8 mouse cellular contexts compared by ENCODE assay signal in the genomic region with DNA sequence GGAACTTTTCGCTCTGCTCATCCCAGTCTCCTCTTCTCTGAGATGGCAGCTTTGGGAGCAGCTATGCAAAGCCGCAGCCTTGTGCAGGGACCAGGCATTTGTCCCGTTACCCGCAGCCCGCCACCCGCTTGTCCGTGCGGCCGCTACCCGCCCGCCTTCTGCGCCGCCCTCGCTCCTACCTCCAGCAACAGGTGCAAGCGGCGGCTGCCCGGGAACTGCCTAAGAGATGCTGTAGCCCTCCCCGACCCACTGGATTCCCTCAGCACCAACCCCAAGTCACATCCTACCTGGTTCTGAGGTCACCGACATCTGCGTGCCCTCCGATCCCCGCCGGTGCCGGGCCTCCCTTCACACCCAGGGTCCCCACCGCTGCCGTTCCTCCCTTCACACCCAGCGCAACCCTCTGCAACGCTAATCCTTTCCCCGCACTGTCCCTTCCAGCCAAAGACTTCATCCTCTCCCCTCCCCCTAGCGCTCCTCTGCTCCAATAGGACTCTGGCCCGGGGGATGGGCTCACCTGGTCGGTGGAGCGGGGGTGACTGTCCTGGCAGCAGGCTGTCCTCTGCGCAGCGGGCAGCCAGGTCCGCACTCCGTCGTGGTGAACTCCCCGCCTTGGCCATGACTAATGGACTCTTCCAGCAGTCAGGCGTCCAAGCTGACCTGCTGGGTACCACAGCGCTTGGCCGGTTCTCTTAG. TPM values are rescaled to one million over a fixed set of nuclear protein-coding genes. Genes with fewer than 3 reads are reported as not detected.
A peak's percentile ranks its signal among the peaks of the same experiment; 100 is the strongest.
DNase-seq lines count a peak whose midpoint lies in the region; ATAC-seq and TF ChIP-seq lines count a peak whose summit lies in the region.

A gene (minus strand): TSS at position 435 of the 696 bp plus-strand sequence.

- peak; percentile 97 for DNase-seq in ZHBTc4 (ENCODE audit: low read depth, low spot score)
- peak; percentile 72 to 84 for DNase-seq in cerebellum, postnatal 36 days
- DNase-seq in frontal cortex, postnatal 36 days (ENCODE audit: low spot score in 2 of 2) = peak; percentile 28
- DNase-seq in hindbrain, postnatal 0 days (ENCODE audit: low spot score) = peak; percentile 92
- DNase-seq in left cerebral cortex, postnatal 10 days (ENCODE audit: extremely low spot score in 1 of 2, low spot score in 2 of 2) = peak; percentile 57 to 85
- peak; percentile 48 to 78 for DNase-seq in lung, postnatal 4 days
- DNase-seq in right cerebral cortex, adult 2 months (ENCODE audit: low spot score in 2 of 2) = peak; percentile 14 to 31
- no peak for DNase-seq in spleen, adult 18-20 months

- H3K9ac ChIP-seq in hindbrain, postnatal 0 days (replicated peaks; ENCODE audit: low read length) = peak within 1 kb of the TSS; percentile 53

- under 1% methylated on average over 42 of the region's 42 CpGs for WGBS in hindbrain, postnatal 0 days

- intact Hi-C loops in left cerebral cortex, postnatal 10 days (cut with DNase I) = no loop called here

- H3K4me3 ChIP-seq in hindbrain, postnatal 0 days (ENCODE audit: low read length) = peak within 1 kb of the TSS; percentile 60

- peak; percentile 99 for ATAC-seq in hindbrain, postnatal 0 days

- H3K27ac ChIP-seq in hindbrain, postnatal 0 days = no peak within 1 kb of the TSS

- no peaks in the 10 kb centered on the region for H3K36me3 ChIP-seq in hindbrain, postnatal 0 days (ENCODE audit: insufficient read depth, low read length)

- H3K4me1 ChIP-seq in hindbrain, postnatal 0 days (ENCODE audit: insufficient read depth, low read length) = no peaks in the 10 kb centered on the region

- no peaks in the 10 kb centered on the region for H3K27me3 ChIP-seq in hindbrain, postnatal 0 days (ENCODE audit: insufficient read depth, low read length)

- H3K9me3 ChIP-seq in hindbrain, postnatal 0 days (ENCODE audit: low read length) = no peaks in the 10 kb centered on the region

- peak within 1 kb of the TSS; percentile 99 for H3K4me2 ChIP-seq in hindbrain, postnatal 0 days (ENCODE audit: low read depth, low read length)

- TF ChIP-seq CTCF in hindbrain, postnatal 0 days (IDR thresholded peaks at IDR 0.05; ENCODE audit: low read depth) = no peak

RNA-seq across cellular contexts. Expression of the gene that starts here (rescaled TPM):
- 7.8 and 10.3 TPM in 2 replicates for total RNA-seq in hindbrain, postnatal 0 days (2014; rRNA removed)
- polyA plus RNA-seq in hindbrain, postnatal 0 days (2015; fragmentation: Nextera tagmentation; extraction: Ambion mirVana) = 4.2 and 5.4 TPM in 2 replicates
- total RNA-seq in left cerebral cortex, postnatal 10 days (2021) = 1 to 10 TPM; 3.6 to 4.2 TPM

Comparison
In these comparisons a context has a peak if more than half of its experiments do, and no peak if none do; other contexts are left out.
1. DNase-seq: peak in ZHBTc4 (single experiment), cerebellum, postnatal 36 days (2 of 2), frontal cortex, postnatal 36 days (2 of 2), hindbrain, postnatal 0 days (single experiment), left cerebral cortex, postnatal 10 days (2 of 2), lung, postnatal 4 days (2 of 2) and right cerebral cortex, adult 2 months (2 of 2); none in spleen, adult 18-20 months (0 of 2).